Mouse (Mus musculus) gastrocnemius, postnatal 4 days (tissue): ENCODE data around the gene Sfxn1. TPM values are rescaled to one million over a fixed set of nuclear protein-coding genes. Genes with fewer than 3 reads are reported as not detected.

Experiments used
- DNase-seq, 2 experiments: peaks; one replicate each; pipeline ENCODE4 v3.0.0; 2021 to 2022; ENCODE audit warnings: low spot score in 2 of 2, mixed read lengths in 2 of 2
- total RNA-seq, 2 experiments: library from RNA; stranded (reverse); gene quantifications; 2 replicates each; pipeline ENCODE4 v1.2.3; 2021

The Sfxn1 gene
- total RNA-seq, 2 experiments from 2014 or later: 13.5 to 14.8 TPM

DNA sequence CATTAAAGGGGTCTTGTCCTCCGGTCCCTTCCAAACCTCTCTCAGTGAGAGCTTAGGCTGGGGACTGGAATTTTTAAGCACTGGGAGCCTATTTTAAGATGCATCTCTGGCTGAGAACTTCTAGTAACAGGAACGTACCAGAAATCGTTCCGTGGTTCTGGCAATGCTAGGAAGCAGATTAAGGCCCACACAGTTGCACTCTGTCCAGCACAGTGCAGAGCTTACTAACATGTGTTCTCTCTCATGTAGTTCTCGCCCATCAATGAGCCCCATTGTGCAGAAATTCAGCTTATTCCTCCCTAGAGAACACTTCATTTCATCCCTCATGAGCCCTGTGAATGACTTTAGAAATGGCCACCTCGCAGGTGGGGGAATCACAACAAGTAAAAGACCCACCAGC, 44.1 kb downstream of the Sfxn1 start:
- DNase-seq: no peak

GRCm38 (mm10) chr13:54118355-54118754, 46.7 kb downstream of the Sfxn1 start:
- no peak for DNase-seq

DNA sequence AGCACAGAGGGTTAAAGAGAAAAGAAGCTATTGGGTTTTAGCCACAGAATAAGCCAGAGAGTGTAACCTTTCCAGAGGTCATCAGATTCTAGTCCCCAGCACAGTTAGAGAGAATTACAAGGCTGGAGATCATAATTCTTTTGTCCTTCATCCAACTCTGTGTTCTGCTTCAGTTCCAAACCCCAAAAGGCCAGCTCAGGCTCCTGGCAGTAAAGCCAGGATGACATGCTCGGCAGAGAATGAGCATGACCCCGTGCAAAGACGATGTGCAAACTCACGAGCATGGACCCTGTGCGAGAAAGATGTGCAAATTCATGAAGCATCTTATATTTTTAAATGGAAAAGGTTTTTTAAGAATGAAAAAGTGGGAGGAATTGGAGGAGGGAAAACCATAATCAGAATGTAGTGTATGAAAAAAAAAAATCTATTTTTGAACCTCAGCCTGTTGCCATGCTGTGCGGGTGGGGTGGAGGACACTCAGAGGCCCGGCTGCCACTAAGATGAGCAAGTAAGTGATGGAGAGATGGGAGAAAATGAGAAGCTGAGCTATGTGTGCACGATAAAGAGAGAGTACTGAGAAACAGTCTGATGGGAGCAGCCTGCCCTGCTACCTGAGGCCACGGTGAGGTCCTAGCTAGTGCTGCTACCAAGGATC, 66.2 kb downstream of the Sfxn1 start:
- no peak for DNase-seq

DNA sequence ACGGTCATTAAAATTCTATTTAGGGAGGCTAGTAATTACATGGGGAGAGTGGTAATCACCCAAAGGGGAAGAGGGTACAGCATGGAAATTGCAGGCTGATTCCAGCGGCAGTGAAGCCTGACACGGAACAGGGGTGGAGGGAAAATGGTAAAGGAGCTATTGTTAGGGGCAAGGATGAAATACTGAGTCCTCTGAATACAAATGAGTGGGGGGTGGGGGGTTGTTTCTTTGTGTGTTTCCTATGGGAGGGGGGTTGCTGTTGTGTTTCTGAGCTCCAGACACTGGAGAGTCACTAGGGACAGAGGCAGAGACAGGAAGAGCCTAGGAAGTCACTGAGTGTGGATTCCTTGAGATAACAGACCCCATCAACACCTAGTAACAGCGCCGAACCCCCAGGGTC, 72.1 kb downstream of the Sfxn1 start:
- no peak for DNase-seq

DNA sequence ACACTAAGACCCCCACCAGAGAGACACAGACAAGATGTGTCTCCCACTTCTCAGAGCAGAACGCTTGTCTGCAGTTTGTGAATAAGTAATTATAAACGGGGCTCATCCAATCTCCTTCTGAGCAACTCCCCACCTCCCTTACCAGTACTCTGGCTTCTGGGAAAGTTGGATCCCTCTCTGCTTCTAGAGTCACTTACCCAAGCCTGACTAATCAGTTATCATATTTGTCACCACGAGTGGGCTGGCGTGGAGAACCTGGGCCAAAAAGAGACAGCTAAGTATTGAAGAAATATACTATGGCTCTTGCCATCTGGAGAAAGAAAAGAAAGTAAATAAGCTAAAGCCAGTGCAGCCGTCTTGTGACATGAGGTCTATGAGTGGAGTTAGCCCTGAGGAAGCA, 73.0 kb downstream of the Sfxn1 start:
- DNase-seq: no peak

DNA sequence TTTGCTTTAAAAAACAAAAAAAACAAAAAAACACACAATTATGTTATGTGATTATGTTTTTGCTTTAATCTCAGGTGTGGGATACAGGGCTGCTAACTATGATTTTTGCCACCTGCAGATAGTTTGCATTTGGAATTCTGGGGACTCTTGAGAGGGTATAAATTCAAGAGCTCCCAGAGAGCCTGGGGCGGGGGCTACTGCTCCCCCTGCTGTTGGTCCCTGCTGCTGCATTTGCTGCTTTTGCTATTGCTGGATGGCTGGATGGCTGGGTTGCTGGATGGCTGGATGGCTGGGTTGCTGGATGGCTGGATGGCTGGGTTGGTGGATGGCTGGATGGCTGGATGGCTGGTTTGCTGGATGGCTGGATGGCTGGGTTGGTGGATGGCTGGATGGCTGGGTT, 75.7 kb downstream of the Sfxn1 start:
- peak in 1 of 2 experiments; percentile 21 for DNase-seq

DNA sequence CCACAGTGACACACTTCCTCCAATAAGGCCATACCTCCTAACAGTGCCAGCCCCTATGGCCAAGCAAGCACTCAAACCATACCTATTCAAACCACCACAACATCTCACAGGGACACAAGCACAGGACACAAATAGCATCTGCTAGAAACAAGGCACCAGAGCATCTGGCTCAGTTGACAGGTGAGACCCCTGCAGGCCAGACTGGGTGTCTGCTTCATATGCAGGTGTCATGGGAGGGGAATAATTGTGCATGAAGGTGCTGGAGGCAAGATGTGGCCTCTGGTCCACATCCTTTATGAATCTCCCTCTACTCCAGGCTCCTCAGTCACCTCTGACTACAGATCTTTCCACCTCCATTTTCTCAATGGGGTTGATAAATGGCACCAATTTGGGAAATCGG, 80.8 kb downstream of the Sfxn1 start:
- no peak for DNase-seq

- no peak for DNase-seq
These were observed 81.2 kb downstream of the Sfxn1 start for GRCm38 (mm10) chr13:54152911-54153310.

GRCm38 (mm10) chr13:54153672-54154218, 82.1 kb downstream of the Sfxn1 start:
- DNase-seq: no peak

DNA sequence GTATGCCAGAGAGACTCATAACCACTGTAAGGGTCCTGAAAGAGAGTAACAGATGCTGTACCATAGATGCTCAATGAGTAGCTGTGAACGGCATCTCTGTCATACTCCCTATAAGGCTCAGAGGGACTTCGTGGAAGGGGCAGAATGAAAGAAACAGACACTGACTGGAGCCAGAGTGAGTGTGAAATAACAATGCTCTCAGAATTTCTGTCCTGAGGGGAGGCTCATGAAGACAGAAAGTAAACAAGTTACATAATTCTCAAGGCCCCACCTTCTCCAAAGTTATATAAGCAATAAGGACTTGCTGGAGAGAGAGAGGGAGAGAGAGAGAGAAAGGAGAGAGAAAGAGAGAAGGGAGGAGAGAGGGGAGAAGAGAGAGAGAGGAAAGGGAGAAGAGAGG, 84.2 kb downstream of the Sfxn1 start:
- no peak for DNase-seq

Other genes starting within 250 kb of the Sfxn1 start
- gene Drd1, start 16.2 kb upstream of the Sfxn1 start, total RNA-seq: under 1 TPM; 0.57 to 0.66 TPM
- under 1 TPM; 0.05 to 0.10 TPM for gene Hrh2, start 120.3 kb downstream of the Sfxn1 start, total RNA-seq